Mouse (Mus musculus) kidney, embryonic 16.5 days (tissue): ENCODE data around the gene Pcca. TPM values are rescaled to one million over a fixed set of nuclear protein-coding genes. Genes with fewer than 3 reads are reported as not detected.
A peak's percentile ranks its signal among the peaks of the same experiment; 100 is the strongest.

Experiments used
- ATAC-seq: fragments of 200-750 bp; cut with Nextera tagmentation; 2 replicates; pipeline ENCODE4 v1.8.0; 2017; ENCODE audit warnings: moderate TSS enrichment; ENCODE audit not compliant: low FRiP score, low TSS enrichment
- H3K27ac ChIP-seq: fragments of 300-500 bp; sonication (generic); 2 replicates; pipeline ENCODE4 v1.5.1; 2014; ENCODE audit warnings: low read length
- H3K27me3 ChIP-seq: fragments of 300-500 bp; sonication (generic); 2 replicates; pipeline ENCODE4 v1.6.1; 2014; ENCODE audit warnings: low read length, control low read depth, mixed read lengths; ENCODE audit not compliant: insufficient read depth
- H3K36me3 ChIP-seq: fragments of 300-500 bp; sonication (generic); 2 replicates; pipeline ENCODE4 v1.6.1; 2014; ENCODE audit warnings: low read length, control low read depth, mixed read lengths; ENCODE audit not compliant: insufficient read depth
- H3K4me1 ChIP-seq: fragments of 300-500 bp; sonication (generic); 2 replicates; pipeline ENCODE4 v1.6.1; 2014; ENCODE audit warnings: low read length, control low read depth, mixed read lengths; ENCODE audit not compliant: insufficient read depth
- H3K4me2 ChIP-seq: fragments of 300-500 bp; sonication (generic); replicated peaks from 2 replicates; pipeline ENCODE4 v1.6.1; 2014; ENCODE audit warnings: low read depth, low read length
- H3K4me3 ChIP-seq: fragments of 300-500 bp; sonication (generic); 2 replicates; pipeline ENCODE4 v1.5.1; 2014; ENCODE audit warnings: mild to moderate bottlenecking, low read length
- H3K9ac ChIP-seq: fragments of 300-500 bp; sonication (generic); replicated peaks from 2 replicates; pipeline ENCODE4 v1.6.1; 2014; ENCODE audit warnings: low read length
- H3K9me3 ChIP-seq: fragments of 300-500 bp; sonication (generic); 2 replicates; pipeline ENCODE4 v1.6.1; 2016; ENCODE audit warnings: low read length, control low read depth
- WGBS: fragments of 180-500 bp; shearing (Covaris S2); extraction: QIAGEN DNeasy Blood & Tissue Kit; methylation state at CpG from one replicate; pipeline ENCODE4 v1.1.7; 2014; 5-methylcytosine and 5-hydroxymethylcytosine counted together
- polyA plus RNA-seq: library from polyadenylated mRNA; unstranded; fragments of >200 nt; fragmentation: Nextera tagmentation; extraction: Ambion mirVana; gene quantifications from 2 replicates; pipeline ENCODE4 v1.2.1, GENCODE M21; 2015

Gene Pcca
- polyA plus RNA-seq, 1 experiment from 2014 or later, result 30.7 TPM

GRCm38 (mm10) chr14:122490441-122491328 is 43.4 kb upstream of the Pcca start, which contains the start of gene Gm10837:
Gene Gm10837, plus strand, starts transcription at chr14:122490586.
- Histone ChIP-seq H3K36me3 (no peaks in the 10 kb centered on the region), H3K9ac (no peak within 1 kb of the TSS), H3K4me2 (peak within 1 kb of the TSS; percentile 30), H3K27ac (no peak within 1 kb of the TSS), H3K27me3 (peaks cover 65% of the 10 kb centered on the region), H3K4me1 (peaks cover 4% of the 10 kb centered on the region; the same call in 1 of the 2 replicates), H3K4me3 (peak within 1 kb of the TSS; percentile 32), H3K9me3 (peaks cover 3% of the 10 kb centered on the region; the same call in 1 of the 2 replicates)
- ATAC-seq, result peak; percentile 63
- 2% methylated on average over 51 of the region's 51 CpGs for WGBS

DNA sequence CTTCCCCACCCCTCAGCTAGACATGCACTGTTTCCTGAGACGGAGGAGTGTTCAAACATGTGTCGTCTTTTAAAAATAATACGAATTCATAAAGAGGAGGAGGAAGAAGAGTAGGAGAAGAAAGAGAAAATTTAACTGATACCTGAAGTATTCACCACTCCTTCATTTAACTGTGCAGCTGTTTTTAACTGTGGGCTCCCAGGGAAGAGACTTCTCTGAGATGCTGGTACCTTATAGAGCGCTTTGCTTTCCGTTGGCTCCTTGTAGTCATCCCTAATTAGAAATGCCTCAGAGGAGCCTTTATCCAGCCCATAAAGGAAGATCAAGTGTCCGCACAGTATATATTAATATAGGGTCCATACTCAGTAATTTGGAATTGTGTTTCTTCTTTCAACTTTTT is 42.6 kb upstream of the Pcca start:
- Histone ChIP-seq H3K27me3 (peaks cover 61% of the 10 kb centered on the region), H3K9ac (no peak overlapping the region), H3K4me3 (no peak overlapping the region), H3K9me3 (peaks cover 3% of the 10 kb centered on the region; the same call in 1 of the 2 replicates), H3K4me2 (no peak overlapping the region), H3K4me1 (peaks cover 4% of the 10 kb centered on the region; the same call in 1 of the 2 replicates), H3K27ac (no peak overlapping the region), H3K36me3 (no peaks in the 10 kb centered on the region)
- ATAC-seq, result no peak
- WGBS, result 68% methylated on average over 6 of the region's 6 CpGs

DNA sequence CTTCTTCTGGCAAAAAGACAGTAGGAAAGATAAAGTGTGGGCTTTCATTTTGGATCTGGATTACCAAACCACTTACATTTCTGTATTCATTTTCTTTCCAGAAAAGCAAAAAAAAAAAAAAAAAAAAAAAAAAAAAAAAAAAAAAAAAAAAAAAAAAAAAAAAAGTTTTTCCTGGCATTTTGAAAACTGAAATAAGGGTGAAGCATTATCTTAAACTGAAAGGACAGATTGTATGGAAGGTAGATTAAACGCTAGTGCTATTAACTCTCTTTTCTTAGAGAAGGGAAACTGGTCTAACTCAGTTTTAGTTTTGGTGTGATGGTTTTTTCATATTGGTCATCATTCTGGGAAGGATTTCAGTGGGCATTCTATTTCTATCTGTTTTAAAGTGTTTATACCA is 42.1 kb upstream of the Pcca start:
- 90% methylated on average over 1 of the region's 1 CpGs for WGBS
- no peak overlapping the region for H3K9ac ChIP-seq
- H3K4me3 ChIP-seq, result no peak overlapping the region
- H3K36me3 ChIP-seq, result no peaks in the 10 kb centered on the region
- H3K4me1 ChIP-seq, result peaks cover 4% of the 10 kb centered on the region; the same call in 1 of the 2 replicates
- H3K4me2 ChIP-seq, result no peak overlapping the region
- H3K9me3 ChIP-seq, result peaks cover 3% of the 10 kb centered on the region; the same call in 1 of the 2 replicates
- ATAC-seq, result no peak
- H3K27ac ChIP-seq, result no peak overlapping the region
- peaks cover 59% of the 10 kb centered on the region for H3K27me3 ChIP-seq

GRCm38 (mm10) chr14:122509058-122509457 is 25.1 kb upstream of the Pcca start:
- Histone ChIP-seq H3K27me3 (no peaks in the 10 kb centered on the region), H3K4me2 (no peak overlapping the region), H3K27ac (no peak overlapping the region), H3K4me1 (no peaks in the 10 kb centered on the region), H3K9me3 (no peaks in the 10 kb centered on the region), H3K36me3 (no peaks in the 10 kb centered on the region), H3K4me3 (no peak overlapping the region), H3K9ac (no peak overlapping the region)
- ATAC-seq, result no peak
- 16% methylated on average over 2 of the region's 2 CpGs for WGBS

DNA sequence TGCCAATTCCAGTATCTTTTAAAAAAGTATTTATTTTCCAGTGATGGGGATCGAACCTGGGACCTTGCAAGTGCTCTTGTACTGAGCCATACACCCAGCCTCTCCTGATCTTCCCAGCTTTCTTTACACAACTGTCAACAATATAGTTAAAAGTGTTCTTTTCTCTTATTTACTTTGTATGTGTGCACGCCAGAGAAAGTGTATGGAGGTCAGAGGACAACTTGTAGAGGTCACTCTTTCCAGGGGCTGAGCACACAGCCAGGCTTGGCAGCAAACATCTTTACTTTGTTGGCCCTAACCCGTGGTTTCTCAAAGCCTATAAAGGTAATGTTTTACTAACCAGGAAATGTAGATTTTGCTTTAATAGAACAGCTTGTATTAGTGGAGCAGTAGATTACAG is 22.6 kb upstream of the Pcca start:
- no peak for ATAC-seq
- Histone ChIP-seq H3K9me3 (no peaks in the 10 kb centered on the region), H3K27ac (no peak overlapping the region), H3K4me3 (no peak overlapping the region), H3K9ac (no peak overlapping the region), H3K4me1 (no peaks in the 10 kb centered on the region), H3K4me2 (no peak overlapping the region), H3K27me3 (no peaks in the 10 kb centered on the region), H3K36me3 (no peaks in the 10 kb centered on the region)
- WGBS, result 49% methylated on average over 3 of the region's 3 CpGs

- H3K4me2 ChIP-seq, result no peak overlapping the region
These were observed 20.6 kb upstream of the Pcca start for GRCm38 (mm10) chr14:122513511-122514036.

GRCm38 (mm10) chr14:122528475-122528874 is 5.6 kb upstream of the Pcca start:
- Histone ChIP-seq H3K4me3 (no peak overlapping the region), H3K4me1 (no peaks in the 10 kb centered on the region), H3K4me2 (no peak overlapping the region), H3K36me3 (no peaks in the 10 kb centered on the region), H3K27ac (no peak overlapping the region), H3K27me3 (no peaks in the 10 kb centered on the region), H3K9me3 (peaks cover 3% of the 10 kb centered on the region; the same call in 1 of the 2 replicates), H3K9ac (no peak overlapping the region)
- 86% methylated on average over 4 of the region's 4 CpGs for WGBS
- no peak for ATAC-seq

More at GRCm38 (mm10) chr14:122513511-122514036, 20.6 kb upstream of the Pcca start:
- no peaks in the 10 kb centered on the region for H3K9me3 ChIP-seq
- no peaks in the 10 kb centered on the region for H3K4me1 ChIP-seq
- no peak for ATAC-seq
- H3K27ac ChIP-seq, result no peak overlapping the region
- no peak overlapping the region for H3K4me3 ChIP-seq
- no peaks in the 10 kb centered on the region for H3K27me3 ChIP-seq
- WGBS, result 65% methylated on average over 1 of the region's 1 CpGs
- H3K9ac ChIP-seq, result no peak overlapping the region
- no peaks in the 10 kb centered on the region for H3K36me3 ChIP-seq

DNA sequence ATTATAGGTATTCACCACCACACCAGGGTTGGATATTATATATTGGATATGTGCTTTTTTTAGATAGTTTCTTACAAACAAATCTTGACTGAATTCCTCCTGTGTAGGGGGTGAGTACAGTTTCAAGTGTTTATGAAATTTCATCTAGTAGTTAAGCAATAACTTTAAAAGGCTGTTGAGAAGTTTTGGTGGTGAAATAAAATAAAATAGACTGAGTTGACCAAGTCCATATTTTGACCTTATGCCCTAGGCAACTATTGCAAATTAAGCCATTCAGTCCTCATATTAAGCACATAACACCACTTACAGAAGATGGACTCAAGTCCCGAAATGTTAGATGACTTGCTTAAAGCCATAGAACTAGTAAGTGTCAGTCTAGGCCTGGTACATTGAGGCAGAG is 1.9 kb downstream of the Pcca start:
- Histone ChIP-seq H3K9me3 (no peaks in the 10 kb centered on the region), H3K27me3 (no peaks in the 10 kb centered on the region), H3K9ac (no peak overlapping the region), H3K4me1 (peaks cover 7% of the 10 kb centered on the region), H3K4me2 (no peak overlapping the region), H3K36me3 (no peaks in the 10 kb centered on the region), H3K27ac (no peak overlapping the region), H3K4me3 (no peak overlapping the region)
- 91% methylated on average over 1 of the region's 1 CpGs for WGBS
- no peak for ATAC-seq

DNA sequence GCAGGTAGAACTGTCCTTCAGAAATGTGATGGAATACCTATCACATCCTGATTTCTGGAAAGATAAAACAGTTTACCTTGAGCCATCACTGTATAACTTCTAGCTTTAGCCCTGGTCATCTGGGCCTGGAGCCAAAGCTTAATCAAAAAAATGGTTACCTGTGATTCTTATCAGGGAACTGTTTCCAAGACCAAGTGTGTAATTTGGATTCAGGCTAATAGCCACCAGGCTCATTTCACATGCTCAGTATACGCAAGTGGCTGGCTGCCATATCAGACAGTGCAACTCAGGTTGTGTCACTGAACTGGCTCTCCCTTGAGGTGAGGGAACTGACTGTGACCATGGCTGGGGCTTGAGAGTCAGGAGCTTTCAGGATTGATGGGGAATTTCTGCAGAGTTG is 14.3 kb downstream of the Pcca start:
- Histone ChIP-seq H3K27ac (no peak overlapping the region), H3K4me3 (no peak overlapping the region), H3K36me3 (no peaks in the 10 kb centered on the region), H3K9me3 (peaks cover 3% of the 10 kb centered on the region; the same call in 1 of the 2 replicates), H3K4me2 (no peak overlapping the region), H3K9ac (no peak overlapping the region), H3K4me1 (no peaks in the 10 kb centered on the region), H3K27me3 (no peaks in the 10 kb centered on the region)
- no peak for ATAC-seq
- WGBS, result 87% methylated on average over 1 of the region's 1 CpGs

DNA sequence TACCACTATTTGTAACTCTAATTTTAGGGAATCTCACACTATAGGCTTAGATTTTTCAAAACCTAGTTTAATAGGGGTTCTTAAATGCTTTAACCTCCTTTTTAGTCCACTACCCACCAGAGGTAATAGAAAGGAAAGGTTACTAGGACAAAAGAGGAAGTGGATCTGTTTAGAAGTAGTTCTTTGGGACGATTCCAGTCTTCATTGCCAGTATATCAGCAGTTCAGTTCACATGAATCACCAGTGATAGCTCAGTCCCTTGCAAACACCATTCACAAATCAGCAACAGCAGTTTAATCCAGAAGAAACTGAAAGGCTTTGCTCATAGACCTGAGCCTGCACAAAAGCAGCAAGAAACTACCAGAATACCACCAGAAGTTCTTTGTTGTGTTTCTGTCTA is 14.8 kb downstream of the Pcca start:
- H3K27me3 ChIP-seq, result no peaks in the 10 kb centered on the region
- no peak overlapping the region for H3K9ac ChIP-seq
- 76% methylated on average over 1 of the region's 1 CpGs for WGBS

More for the DNA sequence above, 14.8 kb downstream of the Pcca start:
- H3K36me3 ChIP-seq, result no peaks in the 10 kb centered on the region
- H3K9me3 ChIP-seq, result peaks cover 3% of the 10 kb centered on the region; the same call in 1 of the 2 replicates
- no peak overlapping the region for H3K4me3 ChIP-seq
- H3K4me2 ChIP-seq, result no peak overlapping the region
- H3K27ac ChIP-seq, result no peak overlapping the region
- H3K4me1 ChIP-seq, result no peaks in the 10 kb centered on the region
- no peak for ATAC-seq
